Mouse (Mus musculus): ENCODE results near the gene E2f6. TPM values are rescaled to one million over a fixed set of nuclear protein-coding genes. Genes with fewer than 3 reads are reported as not detected.

E2f6 gene
- total and polyA plus RNA-seq, 2 experiments from 2014 or later, result 34.1 to 50.4 TPM

GRCm38 (mm10) chr12:16840842-16841782, 30.3 kb downstream of the E2f6 start:
- Histone ChIP-seq H3K9ac (replicated peaks; ENCODE audit: low read depth, low read length) (no peak overlapping the region), H3K4me3 (ENCODE audit: low read depth, low read length) (no peak overlapping the region), H3K9me3 (replicated peaks; ENCODE audit: control insufficient read depth, low read length) (0 out of 2 replicates have a peak, but pooled peaks cover 6% of the 10 kb centered on the region), H3K4me2 (ENCODE audit: low read depth, low read length) (no peak overlapping the region), H3K4me1 (ENCODE audit: control insufficient read depth, insufficient read depth) (peaks cover 35% of the 10 kb centered on the region), H3K27me3 (ENCODE audit: control insufficient read depth, insufficient read depth, low read length) (no peaks in the 10 kb centered on the region), H3K36me3 (replicated peaks; ENCODE audit: control insufficient read depth, insufficient read depth, low read length) (no peaks in the 10 kb centered on the region), H3K27ac (ENCODE audit: low read depth) (peak overlapping the region; percentile 73)
- TF ChIP-seq EP300 (IDR thresholded peaks at IDR 0.05; ENCODE audit: low read depth), result no peak
- TF ChIP-seq CTCF (IDR thresholded peaks at IDR 0.05; ENCODE audit: low read depth), result no peak
- DNase-seq (ENCODE audit: low spot score) (peak; percentile 75), ATAC-seq (ENCODE audit: insufficient read depth, low read depth) (no peak)
- WGBS, result 25% methylated on average over 8 of the region's 8 CpGs

DNA sequence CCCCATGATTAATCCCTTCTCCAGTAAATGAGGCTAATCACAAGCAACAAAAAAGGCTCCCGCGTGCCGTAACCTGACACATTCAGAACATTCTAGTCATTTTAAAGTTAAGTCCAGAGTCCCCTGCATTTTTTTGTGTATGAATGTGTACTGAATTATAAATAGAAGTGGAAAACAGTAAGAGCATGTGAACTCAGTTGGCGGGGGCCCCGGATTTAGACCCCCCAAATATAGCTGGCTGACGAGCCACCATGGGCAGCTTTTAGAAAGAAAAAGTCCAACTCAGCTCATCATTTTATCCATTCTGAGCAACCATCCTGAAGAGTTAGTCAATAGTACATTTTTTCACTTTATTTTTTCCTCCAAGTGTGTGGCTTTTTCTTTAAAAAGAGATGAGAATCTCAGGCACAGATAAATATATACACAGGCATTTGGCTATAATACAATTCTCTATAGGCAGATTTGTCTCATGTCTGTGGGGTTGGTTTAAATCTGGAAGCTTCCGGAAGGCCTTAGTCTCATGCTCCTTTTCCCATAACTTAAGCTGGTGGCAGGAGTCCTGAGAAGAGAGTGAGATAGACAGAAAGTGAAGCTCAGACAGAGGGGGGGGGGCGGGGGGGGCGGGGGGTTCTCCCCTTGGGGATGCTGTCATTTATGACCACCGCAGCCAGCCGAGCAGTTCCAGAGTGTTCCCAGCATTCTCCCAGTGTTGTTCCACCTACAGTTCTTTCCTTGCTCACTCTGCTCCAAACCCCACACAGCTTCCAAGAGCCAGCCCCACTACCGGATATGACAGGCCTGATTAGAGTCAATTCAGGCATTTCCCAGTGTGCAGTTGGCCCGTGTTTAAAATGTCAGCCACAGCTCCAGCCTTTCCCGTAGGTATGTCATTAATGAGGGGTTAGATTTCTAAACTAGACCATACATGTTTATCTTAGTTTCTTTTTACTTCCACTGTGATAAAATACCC, 34.1 kb downstream of the E2f6 start:
- DNase-seq (ENCODE audit: low spot score) (peak; percentile 81), ATAC-seq (ENCODE audit: insufficient read depth, low read depth) (peak; percentile 78)
- no peak overlapping the region for H3K4me2 ChIP-seq (ENCODE audit: low read depth, low read length)
- H3K4me1 ChIP-seq (ENCODE audit: control insufficient read depth, insufficient read depth), result peaks cover 25% of the 10 kb centered on the region
- H3K9ac ChIP-seq (replicated peaks; ENCODE audit: low read depth, low read length), result no peak overlapping the region; the same call in 1 of the 2 replicates
- no peaks in the 10 kb centered on the region for H3K27me3 ChIP-seq (ENCODE audit: control insufficient read depth, insufficient read depth, low read length)
- no peaks in the 10 kb centered on the region for H3K9me3 ChIP-seq (replicated peaks; ENCODE audit: control insufficient read depth, low read length)
- 42% methylated on average over 14 of the region's 14 CpGs for WGBS
- no peak for TF ChIP-seq CTCF (IDR thresholded peaks at IDR 0.05; ENCODE audit: low read depth)
- no peak for TF ChIP-seq EP300 (IDR thresholded peaks at IDR 0.05; ENCODE audit: low read depth)
- no peak overlapping the region for H3K4me3 ChIP-seq (ENCODE audit: low read depth, low read length)
- peak overlapping the region; percentile 72 for H3K27ac ChIP-seq (ENCODE audit: low read depth)
- no peaks in the 10 kb centered on the region for H3K36me3 ChIP-seq (replicated peaks; ENCODE audit: control insufficient read depth, insufficient read depth, low read length)

DNA sequence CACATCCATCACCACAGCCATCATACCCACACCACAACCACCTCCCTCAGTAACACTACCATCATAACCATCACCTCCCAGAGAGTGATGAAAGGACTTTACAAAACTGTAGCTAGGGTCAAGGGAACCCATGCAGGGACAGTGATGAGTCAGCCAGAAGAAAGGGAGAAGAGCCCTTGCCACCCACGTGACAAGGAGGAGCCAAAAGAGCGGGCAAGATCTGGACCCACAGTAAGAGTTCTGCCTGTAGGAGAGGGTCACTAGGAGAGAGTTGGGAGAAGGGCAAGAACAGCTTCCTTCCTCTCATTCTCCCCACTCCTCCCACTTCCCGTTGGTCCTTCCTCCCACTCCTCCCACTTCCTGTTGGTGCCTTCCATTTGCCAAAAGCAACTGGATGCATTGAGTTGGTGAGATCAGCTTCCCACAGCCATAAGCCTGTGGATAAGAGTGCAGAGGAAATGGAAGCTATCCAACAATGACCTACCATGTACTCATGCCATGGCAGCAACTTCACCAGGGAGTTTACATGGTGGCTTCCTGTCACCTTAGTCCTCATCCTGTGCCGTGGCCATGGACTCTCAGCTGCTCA, 36.5 kb downstream of the E2f6 start:
- 72% methylated on average over 4 of the region's 4 CpGs for WGBS

GRCm38 (mm10) chr12:16848501-16848900, 37.7 kb downstream of the E2f6 start:
- 73% methylated on average over 2 of the region's 2 CpGs for WGBS
- no peak for ATAC-seq (ENCODE audit: insufficient read depth, low read depth)
- no peak for DNase-seq (ENCODE audit: low spot score)
- no peak overlapping the region for H3K4me3 ChIP-seq (ENCODE audit: low read depth, low read length)
- no peak overlapping the region for H3K27ac ChIP-seq (ENCODE audit: low read depth)
- no peak overlapping the region for H3K9ac ChIP-seq (replicated peaks; ENCODE audit: low read depth, low read length)
- H3K9me3 ChIP-seq (replicated peaks; ENCODE audit: control insufficient read depth, low read length), result no peaks in the 10 kb centered on the region
- H3K27me3 ChIP-seq (ENCODE audit: control insufficient read depth, insufficient read depth, low read length), result no peaks in the 10 kb centered on the region
- TF ChIP-seq EP300 (IDR thresholded peaks at IDR 0.05; ENCODE audit: low read depth) (no peak), CTCF (IDR thresholded peaks at IDR 0.05; ENCODE audit: low read depth) (no peak)
- H3K4me1 ChIP-seq (ENCODE audit: control insufficient read depth, insufficient read depth), result peaks cover 21% of the 10 kb centered on the region
- H3K36me3 ChIP-seq (replicated peaks; ENCODE audit: control insufficient read depth, insufficient read depth, low read length), result no peaks in the 10 kb centered on the region
- no peak overlapping the region for H3K4me2 ChIP-seq (ENCODE audit: low read depth, low read length)

More for the DNA sequence above, 36.5 kb downstream of the E2f6 start:
- Histone ChIP-seq H3K4me3 (ENCODE audit: low read depth, low read length) (no peak overlapping the region), H3K36me3 (replicated peaks; ENCODE audit: control insufficient read depth, insufficient read depth, low read length) (no peaks in the 10 kb centered on the region), H3K27ac (ENCODE audit: low read depth) (no peak overlapping the region), H3K4me1 (ENCODE audit: control insufficient read depth, insufficient read depth) (peaks cover 20% of the 10 kb centered on the region), H3K4me2 (ENCODE audit: low read depth, low read length) (no peak overlapping the region), H3K27me3 (ENCODE audit: control insufficient read depth, insufficient read depth, low read length) (no peaks in the 10 kb centered on the region), H3K9me3 (replicated peaks; ENCODE audit: control insufficient read depth, low read length) (no peaks in the 10 kb centered on the region), H3K9ac (replicated peaks; ENCODE audit: low read depth, low read length) (no peak overlapping the region)
- ATAC-seq (ENCODE audit: insufficient read depth, low read depth), result peak; percentile 18; the same call in 1 of the 2 replicates
- no peak for TF ChIP-seq EP300 (IDR thresholded peaks at IDR 0.05; ENCODE audit: low read depth)
- TF ChIP-seq CTCF (IDR thresholded peaks at IDR 0.05; ENCODE audit: low read depth), result no peak
- peak; percentile 51 for DNase-seq (ENCODE audit: low spot score)

- Histone ChIP-seq H3K27me3 (ENCODE audit: control insufficient read depth, insufficient read depth, low read length) (no peaks in the 10 kb centered on the region), H3K4me2 (ENCODE audit: low read depth, low read length) (no peak overlapping the region), H3K9me3 (replicated peaks; ENCODE audit: control insufficient read depth, low read length) (no peaks in the 10 kb centered on the region), H3K36me3 (replicated peaks; ENCODE audit: control insufficient read depth, insufficient read depth, low read length) (no peaks in the 10 kb centered on the region), H3K27ac (ENCODE audit: low read depth) (no peak overlapping the region), H3K4me3 (ENCODE audit: low read depth, low read length) (no peak overlapping the region), H3K9ac (replicated peaks; ENCODE audit: low read depth, low read length) (no peak overlapping the region), H3K4me1 (ENCODE audit: control insufficient read depth, insufficient read depth) (peaks cover 15% of the 10 kb centered on the region)
- WGBS, result 62% methylated on average over 2 of the region's 2 CpGs
- TF ChIP-seq EP300 (IDR thresholded peaks at IDR 0.05; ENCODE audit: low read depth), result no peak
- no peak for TF ChIP-seq CTCF (IDR thresholded peaks at IDR 0.05; ENCODE audit: low read depth)
- DNase-seq (ENCODE audit: low spot score) (no peak), ATAC-seq (ENCODE audit: insufficient read depth, low read depth) (no peak)
Observed at GRCm38 (mm10) chr12:16849821-16850220, 39.1 kb downstream of the E2f6 start.

Measured in heart, postnatal 0 days (tissue).